Mouse (Mus musculus): ENCODE results near the gene Usp42. TPM values are rescaled to one million over a fixed set of nuclear protein-coding genes. Genes with fewer than 3 reads are reported as not detected.

The Usp42 gene
- total RNA-seq, 4 experiments from 2014 or later: 21.5 to 25.3 (median 23.8) TPM

DNA sequence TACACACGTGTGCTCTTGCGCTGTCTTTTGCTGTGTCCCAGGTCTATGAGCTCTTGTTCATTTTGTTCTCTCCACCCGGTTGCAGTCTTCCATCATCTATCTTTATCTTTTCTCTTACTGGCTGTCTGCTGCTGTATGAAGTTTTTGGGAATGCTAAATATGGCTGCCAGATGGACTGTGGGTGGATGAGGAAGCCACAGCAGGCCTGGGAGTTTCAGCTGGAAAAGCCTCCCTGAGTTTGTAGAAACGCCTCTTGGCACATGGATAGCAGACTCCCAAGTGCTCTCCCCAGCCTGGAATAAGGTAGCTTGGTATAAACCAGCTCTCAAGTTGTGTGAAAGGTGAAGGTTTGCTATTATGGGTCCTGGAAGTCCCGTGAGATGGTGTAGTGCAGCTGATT lies 41.2 kb downstream of the Usp42 start:
- DNase-seq (ENCODE audit: low spot score in 2 of 2): peak in 1 of 2 experiments; percentile 93

DNA sequence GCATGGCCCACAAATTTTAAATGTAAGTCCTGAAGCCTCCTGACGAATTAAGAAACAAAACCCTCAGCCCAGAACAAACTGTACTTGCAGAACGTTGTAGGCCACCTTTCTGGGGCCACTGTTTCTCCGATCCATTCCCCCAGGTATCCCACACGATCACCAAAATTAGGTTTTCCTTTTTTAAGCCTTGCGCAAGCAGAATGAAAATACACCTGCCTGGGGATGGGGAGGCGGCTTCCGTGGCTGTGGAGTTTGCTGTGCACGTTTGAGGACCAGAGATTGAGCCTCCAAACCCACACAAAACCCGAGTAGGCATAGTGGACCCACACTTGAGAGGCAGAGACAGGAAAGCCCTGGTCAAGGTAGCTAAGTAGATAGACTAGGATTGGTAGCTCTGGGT lies 41.7 kb downstream of the Usp42 start:
- DNase-seq (ENCODE audit: low spot score in 2 of 2): peak in 1 of 2 experiments; percentile 49

DNA sequence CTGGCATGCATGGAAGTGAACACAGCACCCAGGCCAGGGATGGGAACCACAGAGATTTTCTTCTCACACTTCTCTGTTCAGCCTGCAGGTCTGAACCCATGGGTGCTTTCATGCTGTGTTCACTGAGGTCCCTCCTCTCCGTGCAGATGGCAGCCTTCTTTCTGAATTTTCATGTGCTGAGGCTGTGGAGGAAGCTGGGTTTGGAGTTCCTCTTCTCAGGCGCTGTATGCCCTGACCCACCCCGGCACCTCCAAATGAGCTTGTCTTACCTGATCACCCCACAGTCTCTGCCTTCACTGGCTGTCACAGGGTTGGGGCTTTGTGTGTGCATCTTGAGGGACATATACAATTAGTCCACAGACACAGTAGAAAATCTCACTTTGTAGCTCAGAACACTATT lies 44.5 kb downstream of the Usp42 start:
- no peak for DNase-seq (ENCODE audit: low spot score in 2 of 2)

DNA sequence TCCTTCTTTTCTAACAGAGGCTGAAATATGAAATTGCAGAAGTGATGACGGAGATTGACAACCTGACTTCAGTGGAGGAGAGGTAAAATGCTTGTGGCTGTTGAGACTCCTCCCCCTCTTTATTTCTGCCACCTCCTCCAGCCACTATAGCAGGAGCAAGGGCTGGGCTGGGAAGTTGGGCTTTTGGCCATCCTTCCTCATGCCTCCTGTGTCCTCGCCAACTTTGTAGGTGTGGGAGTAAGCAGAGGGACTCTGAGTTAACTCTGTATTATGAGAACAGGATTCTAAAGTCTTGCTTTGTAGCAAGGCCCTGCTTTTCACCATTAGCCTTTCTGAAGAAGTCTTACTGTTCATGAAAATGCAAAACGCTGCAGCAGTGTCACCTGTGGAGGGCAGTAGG lies 45.6 kb downstream of the Usp42 start:
- DNase-seq (ENCODE audit: low spot score in 2 of 2): no peak

DNA sequence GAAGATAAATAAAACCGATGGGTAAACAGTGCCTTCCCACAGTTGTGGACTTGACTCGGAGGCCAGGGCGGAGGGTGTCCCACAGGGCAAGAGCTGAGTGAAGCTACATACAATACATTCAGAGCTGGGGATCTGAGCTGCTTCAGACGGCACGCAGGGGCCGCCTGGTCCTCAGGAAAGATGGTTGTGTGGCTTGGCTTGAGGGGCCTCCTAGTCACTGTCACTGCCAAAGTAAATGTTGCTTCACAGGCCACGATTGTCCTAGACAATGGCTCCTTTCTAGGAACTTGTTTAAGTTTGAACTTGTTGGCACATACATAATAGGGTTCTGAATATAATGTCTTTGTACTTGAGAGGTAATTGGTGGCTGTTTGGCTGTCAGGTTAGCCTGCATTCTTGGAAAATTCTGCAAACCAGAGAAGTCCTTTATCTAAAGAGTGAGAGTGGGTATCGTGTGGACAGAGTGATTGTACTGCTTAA lies 47.1 kb downstream of the Usp42 start:
- DNase-seq (ENCODE audit: low spot score in 2 of 2): no peak

DNA sequence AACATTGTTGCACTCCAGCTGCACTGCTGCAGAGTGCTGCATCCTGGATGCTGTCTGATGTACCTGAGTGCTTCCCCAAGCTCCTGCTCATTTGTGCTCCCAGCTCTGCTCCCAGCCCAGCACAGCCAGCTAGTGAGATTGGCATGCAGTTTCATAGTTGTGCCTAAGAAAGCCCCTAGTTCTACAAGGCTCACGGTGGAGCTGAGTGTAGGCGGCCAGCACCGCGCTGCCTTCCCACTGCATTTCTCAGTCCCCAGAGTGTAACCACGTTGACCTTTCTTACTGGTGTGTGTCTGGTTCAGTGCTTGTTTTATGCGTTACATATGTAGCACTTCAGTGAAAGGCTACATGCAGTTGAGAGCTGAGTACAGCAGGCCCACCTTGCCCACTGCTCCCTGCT lies 48.4 kb downstream of the Usp42 start:
- DNase-seq (ENCODE audit: low spot score in 2 of 2): no peak

DNA sequence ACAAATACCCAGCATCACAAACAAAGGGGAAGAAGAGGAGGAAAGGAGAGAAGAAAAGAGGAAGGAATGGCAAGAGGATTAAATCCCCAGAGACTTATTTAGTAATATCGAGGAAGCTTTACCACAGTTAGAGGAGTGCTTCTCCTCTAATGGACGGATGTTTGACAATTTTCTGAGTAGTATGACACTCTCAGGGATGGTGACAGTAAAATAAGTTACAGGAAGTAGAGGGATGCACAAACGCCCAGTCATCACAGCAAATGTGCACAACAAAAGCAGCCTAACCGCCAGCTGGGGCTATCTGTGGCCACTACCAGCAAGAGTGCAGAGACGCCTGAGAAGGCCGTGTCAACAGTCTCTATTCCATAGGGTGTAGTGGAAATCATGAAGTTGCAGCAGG lies 52.4 kb downstream of the Usp42 start:
- DNase-seq (ENCODE audit: low spot score in 2 of 2): no peak

DNA sequence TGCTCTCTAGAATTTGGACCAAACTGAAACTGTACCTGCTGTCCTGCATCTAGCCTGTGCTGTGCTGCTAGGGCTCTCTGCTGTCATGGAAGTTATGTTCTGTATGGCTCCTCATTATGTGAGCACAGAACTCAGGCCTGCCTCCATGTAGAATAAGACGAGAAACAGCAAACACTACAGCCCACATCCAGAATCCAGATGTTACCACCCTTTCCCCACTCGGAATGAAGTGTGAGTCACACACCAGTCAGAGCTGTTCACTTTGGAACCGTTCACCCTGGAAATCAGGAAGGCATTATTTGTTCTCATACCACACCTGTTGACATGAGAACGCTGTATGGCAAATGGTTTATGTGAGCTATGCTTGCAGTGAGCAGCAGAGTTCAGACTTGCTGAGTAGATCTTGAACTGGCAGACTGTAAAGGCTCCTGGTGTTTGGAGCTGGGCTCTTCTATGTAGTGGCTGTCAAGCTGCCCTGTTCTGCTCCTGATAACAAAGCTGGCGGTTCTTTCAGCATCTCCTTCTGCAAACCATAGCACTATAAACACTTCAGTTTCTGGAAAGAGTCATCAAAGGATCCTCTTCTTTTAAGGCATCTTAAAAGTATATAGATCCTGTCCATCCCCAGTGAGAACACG lies 53.3 kb downstream of the Usp42 start:
- DNase-seq (ENCODE audit: low spot score in 2 of 2): no peak

DNA sequence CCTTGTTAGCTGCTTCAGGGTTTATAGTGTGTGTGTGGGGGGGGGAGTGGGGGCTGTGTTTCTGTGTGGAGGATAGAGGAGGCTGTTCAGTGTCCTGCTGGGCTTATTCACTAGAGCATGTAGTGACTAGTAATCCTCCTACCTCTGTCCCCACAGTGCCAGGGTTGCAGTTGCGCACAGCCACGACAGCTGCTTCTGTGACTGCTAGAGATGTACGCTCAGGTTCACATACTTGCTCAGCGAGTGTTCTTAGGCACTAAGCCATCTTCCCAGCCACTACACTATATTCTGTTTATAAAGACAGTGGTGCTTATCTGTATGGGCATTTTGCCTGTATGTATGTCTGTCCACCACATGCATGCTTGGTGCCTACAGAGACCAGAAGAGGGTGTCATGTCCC lies 54.7 kb downstream of the Usp42 start:
- no peak for DNase-seq (ENCODE audit: low spot score in 2 of 2)

DNA sequence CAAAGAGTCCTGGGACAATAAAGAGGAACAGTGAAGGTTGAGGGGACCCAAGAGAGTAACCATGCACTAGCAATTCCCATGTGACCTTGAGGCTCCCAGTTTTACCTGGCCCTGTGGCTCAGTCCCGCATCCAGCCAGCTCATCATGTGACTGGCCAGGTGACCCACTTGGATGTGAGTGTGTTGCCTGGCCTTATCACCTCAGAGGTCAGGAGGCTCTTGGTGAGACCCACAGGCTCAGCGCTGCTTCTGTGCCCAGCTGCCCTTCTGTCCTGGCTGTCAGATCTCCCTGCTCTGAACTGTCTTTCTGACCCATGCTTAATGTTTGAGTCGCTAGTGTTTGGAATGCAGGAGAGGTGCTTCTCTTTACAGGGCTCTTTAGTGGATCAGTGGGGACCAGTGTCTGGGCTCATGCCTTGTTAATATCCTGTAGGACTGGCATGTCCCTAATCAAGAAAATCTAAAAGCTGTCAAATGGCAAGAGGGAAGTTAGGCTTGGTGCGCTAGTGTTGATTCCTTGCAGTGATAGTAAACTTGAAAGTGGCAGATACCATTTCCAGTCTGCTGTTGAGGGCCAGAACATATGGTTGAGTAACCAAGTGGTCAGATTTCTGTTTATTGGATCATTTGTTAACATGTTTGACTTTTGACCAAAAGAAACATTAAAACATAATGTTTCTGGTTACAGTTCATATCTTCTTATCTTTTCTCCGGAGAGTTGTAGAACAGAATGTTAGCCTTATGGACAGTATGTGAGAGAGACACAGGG lies 55.7 kb downstream of the Usp42 start:
- DNase-seq (ENCODE audit: low spot score in 2 of 2): no peak

DNA sequence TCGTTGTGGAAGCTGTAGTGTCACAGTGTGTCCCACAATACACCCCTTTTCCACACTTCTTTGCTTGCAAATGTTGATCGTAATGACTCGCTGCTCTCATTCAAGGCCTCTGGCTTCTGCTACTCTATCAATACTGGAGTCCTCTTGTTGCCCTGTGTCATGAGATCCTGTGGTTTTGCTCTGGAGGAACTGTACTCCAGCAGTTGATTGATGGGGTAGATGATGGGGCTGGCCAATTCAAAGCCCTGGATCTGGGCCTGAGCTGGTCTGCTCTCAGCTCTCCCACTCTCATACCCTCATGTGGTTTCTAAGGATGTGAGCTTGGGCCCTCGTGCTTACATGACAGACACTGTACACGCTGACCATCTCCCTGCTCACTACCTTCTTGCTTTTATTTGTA lies 57.5 kb downstream of the Usp42 start:
- DNase-seq (ENCODE audit: low spot score in 2 of 2): no peak

DNA sequence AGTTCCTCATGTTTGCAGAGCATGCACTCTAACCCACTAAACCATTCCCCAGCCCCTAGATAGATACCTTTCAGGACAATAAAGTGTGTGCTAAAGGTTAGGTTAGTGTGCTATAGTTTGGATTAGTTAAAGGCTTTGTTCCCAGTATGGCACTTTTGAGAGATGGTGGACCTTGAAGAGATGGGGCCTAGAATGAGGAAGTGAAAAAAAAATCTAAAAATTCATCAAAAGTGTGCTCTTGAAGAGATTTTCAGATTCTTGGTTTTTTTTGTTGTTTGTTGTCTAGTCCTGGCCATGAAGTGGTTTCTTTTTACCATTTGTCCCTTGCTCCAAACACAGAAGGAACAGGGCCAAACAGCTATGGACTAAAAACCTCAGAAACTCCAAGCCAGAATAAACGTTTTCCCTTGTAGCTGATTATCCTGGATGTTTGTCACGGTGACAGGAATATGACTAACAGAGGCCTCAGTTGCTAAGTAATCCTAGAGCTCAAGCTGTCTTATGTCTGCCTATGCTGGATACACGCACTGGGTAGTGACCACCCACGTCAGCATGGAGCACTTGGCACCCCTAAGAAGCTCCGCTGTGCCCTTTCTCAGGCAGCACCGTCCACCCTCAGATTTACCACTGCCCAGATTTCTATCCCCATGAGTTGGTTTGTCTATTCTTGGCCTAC lies 61.2 kb downstream of the Usp42 start:
- DNase-seq (ENCODE audit: low spot score in 2 of 2): peak in 1 of 2 experiments; percentile 67

DNA sequence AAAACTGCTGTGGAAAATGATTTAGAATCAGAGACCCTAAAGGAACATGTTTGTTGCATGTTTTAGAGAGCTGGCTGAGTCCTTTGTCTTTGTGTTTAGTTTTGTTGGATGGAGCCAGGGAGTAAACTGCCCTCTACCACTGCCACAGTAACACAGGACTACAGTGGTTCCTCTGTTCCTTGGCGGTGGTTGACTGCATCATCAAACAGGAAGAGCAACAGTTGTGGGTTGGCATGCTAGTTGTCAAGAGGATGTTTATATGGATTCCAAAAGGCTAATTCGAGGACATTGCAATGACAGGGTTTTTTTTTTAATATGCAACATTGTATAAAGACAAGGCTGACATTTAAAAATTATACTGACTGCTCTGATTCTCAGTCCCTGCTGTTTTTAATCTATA lies 62.2 kb downstream of the Usp42 start:
- DNase-seq (ENCODE audit: low spot score in 2 of 2): no peak

DNA sequence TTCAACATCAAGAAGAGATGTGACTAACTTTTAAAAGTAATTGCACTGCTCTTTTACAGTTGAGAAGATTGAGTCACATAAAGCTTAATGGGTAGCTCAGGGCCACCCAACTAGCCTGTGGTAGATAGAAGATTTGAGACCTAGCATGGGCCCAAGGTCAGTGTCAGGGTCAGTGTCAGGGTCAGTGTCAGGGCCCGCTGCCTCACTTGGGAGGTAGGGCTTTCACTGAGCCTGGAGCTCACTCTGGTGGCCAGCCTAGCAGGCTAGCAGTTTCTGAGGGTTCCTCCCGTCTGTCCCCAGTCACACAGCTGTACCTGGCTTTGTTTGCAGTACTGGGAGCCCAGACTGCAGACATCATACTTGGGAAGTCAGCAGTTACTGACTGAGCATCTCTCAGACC lies 62.7 kb downstream of the Usp42 start:
- no peak for DNase-seq (ENCODE audit: low spot score in 2 of 2)

DNA sequence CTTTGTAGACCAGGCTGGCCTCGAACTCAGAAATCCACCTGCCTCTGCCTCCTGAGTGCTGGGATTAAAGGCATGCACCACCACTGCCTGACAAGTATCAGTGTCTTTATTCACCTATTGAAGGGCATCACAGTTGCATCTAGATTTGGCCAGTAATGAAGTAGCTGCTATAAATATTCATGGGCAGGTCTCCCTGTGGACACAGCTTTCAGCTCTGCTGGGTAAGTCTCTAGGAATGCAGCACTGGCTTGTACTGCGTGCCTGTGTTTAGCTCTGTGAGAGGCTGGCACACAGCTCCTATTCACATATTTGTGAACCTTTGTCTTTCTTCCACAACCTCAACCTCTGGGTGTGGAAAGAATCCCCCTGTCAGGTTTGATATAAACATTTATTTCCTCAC lies 63.2 kb downstream of the Usp42 start:
- DNase-seq (ENCODE audit: low spot score in 2 of 2): no peak

DNA sequence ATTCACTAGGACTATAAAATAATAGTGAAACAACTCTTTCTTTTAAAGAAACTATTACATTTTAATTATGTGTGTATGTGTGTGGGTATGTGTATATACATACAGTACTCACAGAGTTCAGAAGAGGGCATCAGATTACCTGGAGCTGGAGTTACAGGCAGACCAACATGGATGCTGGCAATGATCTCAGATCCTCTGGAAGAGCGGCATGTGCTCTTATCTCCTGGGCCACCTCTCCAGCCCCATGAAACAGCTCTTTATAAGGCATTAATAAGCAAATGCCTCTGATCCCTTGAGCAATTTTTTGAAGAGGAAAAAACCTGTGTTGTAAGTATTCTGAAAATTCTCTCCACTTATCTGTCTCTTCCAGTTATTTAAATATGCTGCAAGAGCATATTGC lies 66.1 kb downstream of the Usp42 start:
- DNase-seq (ENCODE audit: low spot score in 2 of 2): no peak

DNA sequence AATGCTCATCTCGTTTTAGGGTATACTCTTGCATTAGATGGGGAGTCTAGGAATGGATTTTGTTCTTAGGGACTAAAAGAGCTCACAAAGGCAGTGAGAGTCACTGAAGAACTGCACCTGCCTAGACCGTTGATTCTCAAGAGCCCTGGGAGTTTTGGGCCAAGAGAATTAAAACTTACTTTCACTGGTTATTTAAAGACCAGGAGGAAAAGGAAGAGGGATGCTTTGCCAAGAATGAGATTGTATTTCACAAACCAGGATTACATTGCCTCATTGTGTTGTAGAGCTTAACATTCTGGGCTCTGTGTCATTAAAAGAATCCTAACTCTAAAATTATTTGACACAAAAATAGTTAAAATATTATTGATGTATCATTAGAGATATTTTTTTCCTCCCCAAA lies 66.5 kb downstream of the Usp42 start:
- no peak for DNase-seq (ENCODE audit: low spot score in 2 of 2)

DNA sequence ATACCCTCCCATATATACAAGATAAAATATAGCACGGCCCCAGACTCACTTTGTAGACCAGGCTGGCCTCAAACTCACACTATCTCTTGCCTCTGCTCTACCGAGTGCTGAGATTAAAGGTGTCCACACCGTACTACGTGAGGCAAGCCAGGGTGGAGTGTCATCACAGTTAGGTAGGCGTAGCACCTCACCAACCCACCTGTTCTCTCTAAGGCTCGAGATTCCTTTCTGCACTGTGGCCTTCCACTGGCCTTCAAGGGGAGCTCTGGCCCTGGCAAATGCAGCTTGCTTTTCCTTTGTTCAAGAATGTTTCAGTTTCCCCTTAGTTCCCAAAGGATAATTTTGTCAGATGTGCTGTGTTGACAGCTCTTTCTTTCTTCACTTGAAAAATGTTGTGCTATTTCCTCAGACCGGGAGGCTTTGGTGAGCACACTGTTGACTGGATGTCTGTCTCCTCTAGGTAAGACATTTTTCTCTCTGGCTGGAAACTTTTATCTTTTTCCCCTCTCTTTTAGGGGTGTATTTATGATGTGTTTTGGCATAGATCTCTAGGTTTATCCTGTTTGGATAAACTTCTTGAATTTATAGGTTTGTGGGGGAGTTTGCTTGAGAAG lies 68.9 kb downstream of the Usp42 start:
- DNase-seq (ENCODE audit: low spot score in 2 of 2): no peak

All from left cerebral cortex, adult 8-10 months (tissue).